Mouse (Mus musculus): Measurements from ENCODE around the gene Hist1h2ae.
"Not testable (repeated sequence)": the region's sequence is repeated elsewhere in the genome, so short reads cannot be mapped to it uniquely, and the experiment has no call there.

Hist1h2ae gene

DNA sequence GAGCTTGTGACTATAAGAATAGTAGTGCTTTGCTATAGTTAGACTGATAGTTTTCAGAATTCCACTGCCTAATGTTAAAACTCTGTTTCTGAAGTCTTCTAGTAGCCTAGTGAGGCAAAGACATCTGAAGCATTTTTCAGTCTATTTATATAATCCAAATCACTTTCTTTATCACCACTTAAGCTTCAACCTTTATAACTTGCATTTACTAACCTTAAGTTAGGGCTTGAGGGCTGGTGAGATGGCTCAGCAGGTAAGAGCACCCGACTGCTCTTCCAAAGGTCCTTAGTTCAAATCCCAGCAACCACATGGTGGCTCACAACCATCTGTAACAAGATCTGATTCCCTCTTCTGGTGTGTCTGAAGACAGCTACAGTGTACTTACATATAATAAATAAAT is 31.2 kb downstream of the Hist1h2ae start:
- POLR2A ChIA-PET = interaction anchor here (0.5 to 24.7 kb wide), 27 partner anchors 9 to 1504 kb away, joined by 3 to 692 read pairs (median 6); partner anchors contain the start of genes Hist1h2ae (in 3 of the 4), Hist1h2bg (in 3 of the 4), Hist1h4d (in 3 of the 4) and Hist1h4f (in 3 of the 4)
- CTCF ChIA-PET = interaction anchor here in 1 of 4 experiments (1.8 kb wide), 1 partner anchor 17 kb away, joined by 3 read pairs; no protein-coding TSS in a partner anchor

DNA sequence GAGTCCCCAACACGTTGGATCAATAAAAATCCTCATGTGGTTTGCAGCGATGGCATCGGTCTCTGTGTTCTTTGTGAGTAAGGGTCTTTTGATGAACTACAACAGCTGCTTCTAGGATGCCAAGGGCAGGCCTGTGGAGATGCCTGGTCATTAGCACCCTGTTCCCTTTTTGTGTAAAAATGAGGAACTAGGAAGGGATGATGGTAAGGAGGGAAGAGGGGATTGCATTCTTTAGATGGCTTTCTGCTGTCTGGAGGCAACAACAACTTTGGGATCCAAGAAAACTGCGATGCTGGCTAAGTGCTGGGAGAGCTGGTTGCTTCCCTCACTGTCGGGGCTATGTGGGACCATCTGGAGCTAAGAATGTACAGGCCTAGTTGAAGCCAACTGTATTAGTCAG is 32.8 kb downstream of the Hist1h2ae start:
- ChIA-PET POLR2A (interaction anchor here in 3 of 4 experiments (0.6 to 24.7 kb wide), 28 partner anchors 7 to 1494 kb away, joined by 3 to 692 read pairs (median 4); partner anchors contain the start of genes Hist1h2ae (in 3 of the 3), Hist1h2bg (in 3 of the 3), Hist1h4d (in 3 of the 3) and Hist1h4f (in 3 of the 3)), CTCF (no interaction called here)

DNA sequence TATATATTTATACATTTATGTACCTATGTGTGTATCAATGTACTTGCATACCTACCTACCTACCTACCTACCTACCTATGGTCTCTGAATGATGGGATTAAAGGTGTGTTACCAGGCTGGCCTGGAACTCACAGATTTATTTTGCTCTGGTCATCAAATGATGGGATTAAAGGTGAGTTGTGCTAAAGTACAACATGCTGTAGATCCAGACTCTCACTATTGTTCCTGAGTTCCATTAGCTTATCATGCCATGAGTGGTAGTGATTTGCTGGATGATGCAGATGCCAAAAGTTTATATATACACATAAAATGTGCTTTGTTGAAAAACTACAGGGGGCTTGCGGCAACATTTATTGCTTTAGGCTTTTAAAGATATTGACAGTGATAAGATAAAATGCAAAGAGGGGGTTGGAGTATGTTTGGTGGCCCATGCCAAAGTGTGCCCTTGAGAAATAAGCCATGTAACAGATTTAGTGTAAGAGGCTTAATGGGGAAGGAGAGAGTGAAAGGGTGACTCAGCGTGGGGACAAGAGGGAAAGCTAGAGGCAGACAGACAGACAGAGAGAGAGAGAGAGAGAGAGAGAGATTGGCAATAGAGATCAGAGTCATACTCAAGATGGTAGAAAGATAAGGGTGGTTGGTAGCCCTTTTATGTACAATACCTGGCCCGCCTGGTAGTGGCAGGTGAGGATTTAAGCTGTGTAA is 33.9 kb downstream of the Hist1h2ae start:
- ChIA-PET CTCF (interaction anchor here in 1 of 4 experiments (1.4 kb wide), 1 partner anchor 135 kb away, joined by 3 read pairs; no protein-coding TSS in a partner anchor), POLR2A (interaction anchor here in 3 of 4 experiments (0.8 to 24.7 kb wide), 36 partner anchors 9 to 1493 kb away, joined by 3 to 692 read pairs (median 4); partner anchors contain the start of genes Hist1h2ae (in 3 of the 3), Hist1h2bg (in 3 of the 3), Hist1h4d (in 3 of the 3) and Hist1h4f (in 3 of the 3))

DNA sequence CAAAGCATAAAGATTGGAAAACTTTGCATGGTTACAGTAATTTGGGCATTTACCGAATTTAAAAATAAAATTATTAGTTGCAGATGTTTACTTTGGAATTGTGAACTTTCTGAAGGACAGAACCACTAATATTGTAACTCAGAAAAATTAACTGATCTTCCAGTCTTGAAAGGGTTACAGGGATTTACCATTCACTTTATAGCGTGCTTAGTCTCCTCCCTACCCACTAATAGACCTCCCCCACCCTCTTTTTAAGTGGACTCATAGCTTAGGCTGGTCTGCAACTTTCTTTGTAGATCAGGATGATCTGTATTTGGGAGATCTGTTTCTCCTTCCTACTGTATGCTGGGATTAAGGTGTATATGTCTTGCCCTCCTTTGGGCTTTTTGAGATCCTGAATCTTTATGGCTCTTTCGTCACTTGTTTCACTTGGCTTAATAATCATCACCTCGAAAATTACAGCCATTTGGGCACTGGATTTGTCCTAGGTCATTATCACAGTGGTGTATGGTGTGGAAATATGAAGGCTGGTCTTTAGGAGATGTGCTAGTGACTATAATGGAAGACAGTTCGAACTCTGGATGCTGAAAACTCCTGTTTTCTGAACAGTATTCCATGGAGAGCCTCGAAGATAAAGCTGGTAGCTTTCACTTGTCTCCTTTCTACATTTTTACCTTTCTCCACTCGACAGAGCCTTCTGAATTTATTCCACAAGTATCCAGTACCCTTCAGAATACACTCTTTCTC is 34.8 kb downstream of the Hist1h2ae start:
- CTCF ChIA-PET = interaction anchor here in 2 of 4 experiments (0.6 to 1.4 kb wide), 3 partner anchors 134 to 136 kb away, joined by 3 read pairs; no protein-coding TSS in a partner anchor
- POLR2A ChIA-PET = interaction anchor here (0.5 to 24.7 kb wide), 40 partner anchors 8 to 1671 kb away, joined by 3 to 692 read pairs (median 5); partner anchors contain the start of genes Hist1h4f (in 4 of the 4), Hist1h2ae (in 3 of the 4), Hist1h2bg (in 3 of the 4) and Hist1h4d (in 3 of the 4)

DNA sequence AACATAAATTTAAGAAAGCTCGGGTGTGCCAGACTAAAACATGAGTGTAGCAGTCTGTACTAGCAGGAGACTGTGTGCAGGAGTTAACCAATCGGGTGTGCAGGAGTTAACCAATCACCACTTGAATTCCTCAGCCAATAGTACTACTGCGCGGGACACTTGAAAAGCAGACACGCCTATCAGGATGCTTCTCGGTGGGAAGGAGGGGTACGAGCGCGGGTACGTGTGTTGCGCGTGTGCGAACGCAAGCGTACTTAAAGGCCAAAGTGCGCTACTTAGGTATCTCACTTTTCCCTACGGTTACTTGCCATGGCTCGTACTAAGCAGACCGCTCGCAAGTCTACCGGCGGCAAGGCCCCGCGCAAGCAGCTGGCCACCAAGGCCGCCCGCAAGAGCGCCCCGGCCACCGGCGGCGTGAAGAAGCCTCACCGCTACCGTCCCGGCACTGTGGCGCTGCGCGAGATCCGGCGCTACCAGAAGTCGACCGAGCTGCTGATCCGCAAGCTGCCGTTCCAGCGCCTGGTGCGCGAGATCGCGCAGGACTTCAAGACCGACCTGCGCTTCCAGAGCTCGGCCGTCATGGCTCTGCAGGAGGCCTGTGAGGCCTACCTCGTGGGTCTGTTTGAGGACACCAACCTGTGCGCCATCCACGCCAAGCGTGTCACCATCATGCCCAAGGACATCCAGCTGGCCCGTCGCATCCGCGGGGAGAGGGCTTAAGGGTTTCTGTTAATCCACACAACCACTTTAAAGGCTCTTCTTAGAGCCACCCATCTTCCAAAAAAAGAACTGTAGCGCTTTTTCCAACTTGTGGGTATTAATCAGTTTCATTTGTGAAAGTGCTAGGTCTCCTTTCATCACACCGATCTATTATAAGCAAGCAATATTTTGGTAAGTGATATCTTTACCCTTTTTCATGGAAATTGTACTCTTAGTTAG is 35.6 kb downstream of the Hist1h2ae start, which contains the start of gene Hist1h3g:
Hist1h3g (plus strand) TSS at position 286 of the 939 bp plus-strand sequence.
- CTCF ChIA-PET = not testable (repeated sequence)
- POLR2A ChIA-PET = interaction anchor here (0.5 to 24.7 kb wide), 57 partner anchors 9 to 1492 kb away, joined by 3 to 692 read pairs (median 8); partner anchors contain the start of genes Hist1h4f (in 4 of the 4), Hist1h2ae (in 3 of the 4), Hist1h2bg (in 3 of the 4) and Hist1h2bj (in 3 of the 4)

DNA sequence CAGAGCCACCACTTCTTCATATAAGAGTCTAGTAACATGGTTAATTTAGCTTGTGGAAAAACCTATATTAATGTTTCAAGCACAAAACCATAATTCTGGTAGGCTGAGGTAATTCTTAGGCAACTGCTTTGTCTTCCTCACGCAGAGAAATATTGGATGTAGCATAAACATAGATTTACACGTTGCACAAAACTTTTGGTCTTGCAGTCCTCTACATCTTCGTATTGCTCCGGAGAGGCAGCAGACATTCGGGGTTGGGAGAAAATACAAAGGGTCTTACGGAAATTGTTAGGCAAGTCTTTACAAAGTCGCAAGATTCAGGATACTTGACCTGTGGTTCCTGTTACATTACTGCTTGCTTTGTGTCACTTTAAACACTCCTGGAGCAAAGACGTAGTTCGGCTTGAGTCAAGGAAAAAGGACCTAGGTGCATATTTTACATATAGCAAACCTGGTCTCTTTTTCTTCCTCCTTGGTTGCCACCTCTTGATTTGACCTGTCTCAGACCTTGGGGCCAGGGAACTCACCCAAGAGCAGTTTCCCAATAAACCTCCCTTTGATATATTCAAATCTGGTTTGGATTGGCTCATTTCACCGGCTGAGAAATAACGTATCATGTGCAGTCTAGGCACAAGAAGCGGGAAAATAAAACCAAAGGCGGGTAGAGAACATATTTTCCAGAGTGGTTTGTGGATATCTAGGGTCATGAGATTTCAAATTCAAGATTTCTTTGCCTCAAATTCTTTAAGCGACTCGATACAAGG is 36.5 kb downstream of the Hist1h2ae start:
- CTCF ChIA-PET = interaction anchor here in 2 of 4 experiments (0.6 to 0.7 kb wide), 2 partner anchors 37 to 133 kb away, joined by 3 read pairs; partner anchors contain the start of genes Hist1h2ae (in 1 of the 2) and Hist1h2bg (in 1 of the 2)
- POLR2A ChIA-PET = interaction anchor here (0.5 to 24.7 kb wide), 102 partner anchors 7 to 1824 kb away, joined by 3 to 692 read pairs (median 6); partner anchors contain the start of genes Hist1h4f (in 4 of the 4), Hist1h1a (in 3 of the 4), Hist1h2ac (in 3 of the 4) and Hist1h2ae (in 3 of the 4)

DNA sequence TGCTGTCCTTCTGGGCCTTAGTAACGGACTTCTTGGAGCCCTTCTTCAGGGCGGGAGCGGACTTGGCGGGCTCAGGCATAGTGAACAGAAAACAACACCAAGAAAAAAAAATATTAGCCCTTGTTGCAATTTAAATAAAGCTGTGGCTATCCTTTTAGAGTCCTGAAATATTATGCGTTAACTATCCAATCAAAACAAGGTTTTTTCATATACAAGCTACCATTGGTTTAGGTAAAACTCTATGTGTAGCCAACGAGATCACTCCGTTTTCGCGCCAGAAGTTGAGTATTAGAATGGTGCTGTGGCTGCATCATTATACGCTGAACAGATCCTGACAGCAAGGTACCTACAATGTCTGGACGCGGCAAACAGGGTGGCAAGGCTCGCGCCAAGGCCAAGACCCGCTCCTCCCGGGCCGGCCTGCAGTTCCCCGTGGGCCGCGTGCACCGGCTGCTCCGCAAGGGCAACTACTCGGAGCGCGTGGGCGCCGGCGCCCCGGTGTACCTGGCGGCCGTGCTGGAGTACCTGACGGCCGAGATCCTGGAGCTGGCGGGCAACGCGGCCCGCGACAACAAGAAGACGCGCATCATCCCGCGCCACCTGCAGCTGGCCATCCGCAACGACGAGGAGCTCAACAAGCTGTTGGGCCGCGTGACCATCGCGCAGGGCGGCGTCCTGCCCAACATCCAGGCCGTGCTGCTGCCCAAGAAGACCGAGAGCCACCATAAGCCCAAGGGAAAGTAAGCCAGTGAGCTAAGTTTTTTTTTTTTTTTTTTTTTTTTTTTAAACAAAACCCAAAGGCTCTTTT is 37.3 kb downstream of the Hist1h2ae start, which contains the start of gene Hist1h2af:
Hist1h2af (plus strand) TSS at position 347 of the 808 bp plus-strand sequence.
- ChIA-PET POLR2A (interaction anchor here (0.5 to 24.7 kb wide), 129 partner anchors 8 to 1823 kb away, joined by 3 to 692 read pairs (median 6); partner anchors contain the start of genes Hist1h4d (in 4 of the 4), Hist1h4f (in 4 of the 4), Hist1h1a (in 3 of the 4) and Hist1h1d (in 3 of the 4)), CTCF (interaction anchor here in 2 of 4 experiments (0.6 to 1.1 kb wide), 3 partner anchors 9 to 132 kb away, joined by 3 read pairs; partner anchors contain the start of genes Hist1h2ae (in 1 of the 2), Hist1h2bg (in 1 of the 2) and Hist1h2bh (in 1 of the 2))

DNA sequence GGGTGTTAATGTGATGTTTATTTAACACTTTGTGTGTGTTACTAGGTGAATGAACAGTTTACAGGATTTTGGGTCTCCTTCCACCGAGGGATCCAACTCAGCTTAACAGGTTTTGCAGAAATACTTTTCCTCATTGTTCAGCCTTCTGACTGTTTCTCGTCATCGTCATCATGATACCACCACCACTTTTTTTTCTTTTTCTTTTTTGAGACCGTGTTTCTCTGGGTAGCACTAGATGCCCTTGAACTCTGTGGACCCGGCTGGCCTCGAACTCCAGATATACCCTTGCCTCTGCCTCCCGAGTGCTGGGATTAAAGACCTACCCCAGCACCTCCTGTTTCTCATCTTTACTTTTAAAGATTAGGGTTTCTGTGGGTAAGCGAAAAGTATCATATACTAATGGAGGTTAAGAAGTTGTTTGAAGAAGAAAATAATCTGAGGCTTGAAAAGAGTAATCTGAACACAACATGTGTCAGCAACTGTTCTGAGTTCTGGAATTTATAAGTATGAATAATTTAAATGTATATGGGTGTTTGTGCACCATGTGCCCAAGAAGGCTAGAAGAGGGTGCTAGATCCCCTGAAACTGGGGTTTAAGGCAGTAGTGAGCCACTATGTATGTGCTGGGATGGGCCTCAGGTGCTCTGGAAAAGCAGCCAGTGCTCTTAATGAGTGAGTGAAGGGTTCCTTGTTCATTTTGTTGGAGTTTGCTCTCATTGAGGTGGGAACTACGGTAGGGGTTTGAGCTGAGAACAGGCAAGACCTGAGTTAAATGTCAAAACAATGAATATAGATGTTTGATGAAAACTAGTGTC is 38.6 kb downstream of the Hist1h2ae start:
- POLR2A ChIA-PET = interaction anchor here (0.7 to 24.7 kb wide), 55 partner anchors 9 to 234 kb away, joined by 3 to 692 read pairs (median 16); partner anchors contain the start of genes Hist1h4f (in 4 of the 4), Hist1h2ad (in 3 of the 4), Hist1h2ae (in 3 of the 4) and Hist1h2bf (in 3 of the 4)
- CTCF ChIA-PET = no interaction called here

DNA sequence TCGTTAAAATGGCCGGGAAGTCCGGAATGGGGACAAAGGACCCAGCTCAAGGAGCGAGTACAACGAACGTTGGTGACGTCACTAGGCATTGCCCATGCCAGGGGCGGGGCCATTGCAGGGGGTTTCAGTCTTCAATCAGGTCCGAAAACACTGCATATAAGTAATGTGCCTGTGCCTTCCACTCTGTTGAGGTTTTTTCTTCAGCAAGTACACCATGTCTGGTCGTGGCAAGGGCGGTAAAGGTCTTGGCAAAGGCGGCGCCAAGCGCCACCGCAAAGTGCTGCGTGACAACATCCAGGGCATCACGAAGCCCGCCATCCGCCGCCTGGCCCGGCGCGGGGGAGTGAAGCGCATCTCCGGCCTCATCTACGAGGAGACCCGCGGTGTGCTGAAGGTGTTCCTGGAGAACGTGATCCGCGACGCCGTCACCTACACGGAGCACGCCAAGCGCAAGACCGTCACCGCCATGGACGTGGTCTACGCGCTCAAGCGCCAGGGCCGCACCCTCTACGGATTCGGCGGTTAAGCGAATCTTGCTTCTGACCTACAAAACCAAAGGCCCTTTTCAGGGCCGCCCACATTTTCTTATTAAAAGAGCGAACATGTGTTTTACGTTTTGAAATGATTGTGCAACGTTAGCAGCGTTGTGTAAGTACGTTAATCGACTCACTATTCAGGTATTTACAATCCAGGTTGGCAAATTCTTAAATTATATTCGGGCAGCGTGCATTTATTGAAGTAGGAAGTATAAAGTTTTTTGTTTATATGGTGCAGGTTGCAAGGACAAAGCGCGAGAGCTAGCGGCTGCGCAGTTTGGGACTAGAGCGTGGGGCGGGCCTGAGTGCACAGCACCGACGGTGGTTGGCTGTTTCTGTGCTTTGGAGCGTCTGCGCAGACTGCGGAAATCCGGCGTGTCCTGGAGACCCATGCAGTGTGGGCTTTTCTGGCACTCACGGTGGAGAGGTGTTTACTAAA is 39.8 kb downstream of the Hist1h2ae start, which contains the start of gene Hist1h4h:
Hist1h4h (plus strand) TSS at position 150 of the 975 bp plus-strand sequence.
- ChIA-PET POLR2A (interaction anchor here (0.5 to 24.7 kb wide), 164 partner anchors 8 to 1814 kb away, joined by 3 to 692 read pairs (median 5); partner anchors contain the start of genes Hist1h4d (in 4 of the 4), Hist1h2ac (in 3 of the 4), Hist1h2ae (in 3 of the 4) and Hist1h2ag (in 3 of the 4)), CTCF (interaction anchor here in 1 of 4 experiments (2.4 kb wide), 1 partner anchor 130 kb away, joined by 11 read pairs; no protein-coding TSS in a partner anchor)

DNA sequence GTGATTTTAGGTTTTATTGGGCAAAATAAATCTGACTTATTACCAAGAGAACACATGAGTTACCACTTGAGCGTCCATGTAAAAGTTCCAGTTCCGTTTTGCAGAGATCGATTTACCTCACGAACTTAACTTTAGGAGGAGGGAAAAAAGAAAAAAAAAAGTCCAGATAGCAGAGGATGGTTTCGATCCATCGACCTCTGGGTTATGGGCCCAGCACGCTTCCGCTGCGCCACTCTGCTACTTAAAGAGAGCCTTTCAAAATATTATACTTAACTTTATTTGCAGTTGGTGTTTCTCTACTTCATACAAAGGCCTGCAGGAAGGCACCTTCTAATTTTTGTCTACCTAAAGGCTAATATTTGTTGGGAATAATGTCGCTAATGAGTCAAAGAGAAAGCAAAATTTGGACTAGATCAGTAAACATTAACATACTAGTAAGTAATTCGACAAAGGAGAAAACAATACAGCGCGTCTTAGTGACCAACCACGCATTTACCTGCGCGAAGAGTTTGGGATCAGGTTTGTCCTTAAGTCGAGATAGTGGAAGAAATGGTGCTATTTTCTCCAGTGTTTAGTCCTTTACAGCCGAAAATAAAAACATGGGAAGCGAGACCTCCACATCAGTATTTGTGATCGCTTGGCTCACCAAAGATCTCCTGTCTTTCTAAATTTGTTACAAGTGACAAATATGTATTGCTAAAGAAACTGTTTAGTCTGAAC is 40.7 kb downstream of the Hist1h2ae start:
- POLR2A ChIA-PET = interaction anchor here (0.5 to 24.7 kb wide), 158 partner anchors 8 to 1813 kb away, joined by 3 to 692 read pairs (median 5); partner anchors contain the start of genes Hist1h4d (in 4 of the 4), Hist1h2ac (in 3 of the 4), Hist1h2ae (in 3 of the 4) and Hist1h2ag (in 3 of the 4)

DNA sequence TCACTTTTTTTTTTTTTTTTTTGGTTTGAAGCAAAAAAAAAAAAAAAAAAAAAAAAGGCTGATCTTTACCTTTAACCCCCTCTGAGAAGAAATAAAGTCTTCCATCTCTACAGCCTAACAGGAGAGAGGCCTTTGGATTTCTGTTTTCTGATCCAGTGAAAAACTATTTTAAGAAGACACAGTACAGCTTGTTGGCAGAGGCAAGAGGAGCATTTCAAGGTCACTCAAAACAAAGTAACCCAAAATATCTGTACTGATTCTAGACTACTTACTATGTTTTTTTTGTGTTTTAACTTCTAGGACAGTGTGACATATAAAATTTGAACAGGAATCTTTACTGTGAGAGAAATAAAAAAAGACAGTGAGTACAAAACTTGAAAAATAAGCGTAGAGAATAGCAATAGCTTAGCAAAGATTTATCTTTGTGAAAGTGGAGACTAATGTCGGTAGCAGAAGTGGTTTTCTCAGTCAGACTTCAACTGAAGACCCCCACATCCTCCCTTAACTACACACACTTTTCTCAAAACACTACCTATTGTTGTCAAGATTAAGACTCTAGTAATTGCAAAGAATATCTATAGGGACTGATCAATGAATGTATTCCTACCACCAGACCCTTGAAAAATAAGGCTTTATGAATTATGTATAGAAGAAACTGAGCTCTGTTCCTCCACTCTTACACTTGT is 41.4 kb downstream of the Hist1h2ae start:
- ChIA-PET CTCF (interaction anchor here in 2 of 4 experiments (0.6 to 2.4 kb wide), 2 partner anchors 69 to 128 kb away, joined by 6 to 11 read pairs; no protein-coding TSS in a partner anchor), POLR2A (interaction anchor here (0.5 to 24.7 kb wide), 77 partner anchors 12 to 1611 kb away, joined by 3 to 692 read pairs (median 9); partner anchors contain the start of genes Hist1h4f (in 3 of the 4), Abt1 (in 2 of the 4), Hist1h1d (in 2 of the 4) and Hist1h2ac (in 2 of the 4))

More for the DNA sequence above, 40.7 kb downstream of the Hist1h2ae start:
- CTCF ChIA-PET = interaction anchor here in 1 of 4 experiments (2.4 kb wide), 1 partner anchor 129 kb away, joined by 11 read pairs; no protein-coding TSS in a partner anchor

Measured in embryonic stem cell, embryonic (primary cell).